Mouse (Mus musculus) MEL (cell line): ENCODE measurements around the gene Trpm3.

Experiments used
- CTCF ChIP-seq, 3 experiments: IDR thresholded peaks in 2 of 3; conservative IDR thresholded peaks in 1 of 3; 2 replicates each; pipeline ENCODE4 v1.5.1; 2011 to 2012; ENCODE audit warnings: low read length in 3 of 3, low read depth in 2 of 3, mild to moderate bottlenecking in 2 of 3, improper control_type of control experiment in 1 of 3, inconsistent platforms in 1 of 3, mixed read lengths in 1 of 3, moderate library complexity in 1 of 3; ENCODE audit not compliant: control insufficient read depth in 1 of 3, insufficient read depth in 1 of 3, poor library complexity in 1 of 3, severe bottlenecking in 1 of 3
- E2F4 ChIP-seq: IDR thresholded peaks from 2 replicates; pipeline ENCODE4 v1.6.1; 2011; ENCODE audit warnings: low read depth, low read length, improper control_type of control experiment, borderline replicate concordance
- EP300 ChIP-seq, 2 experiments: IDR thresholded peaks; 2 replicates each; pipeline ENCODE4 v1.6.1; 2011; ENCODE audit warnings: improper control_type of control experiment in 2 of 2, low read length in 2 of 2, low read depth in 1 of 2, mild to moderate bottlenecking in 1 of 2
- MAZ ChIP-seq: IDR thresholded peaks from 2 replicates; pipeline ENCODE4 v1.6.1; 2012; ENCODE audit warnings: low read depth, mild to moderate bottlenecking, inconsistent platforms, low read length, improper control_type of control experiment
- POLR2A ChIP-seq, 2 experiments: IDR thresholded peaks; 2 replicates each; pipeline ENCODE4 v1.6.1; 2011 to 2012; ENCODE audit warnings: low read length in 2 of 2, mild to moderate bottlenecking in 2 of 2, control low read depth in 1 of 2, improper control_type of control experiment in 1 of 2, low read depth in 1 of 2, moderate library complexity in 1 of 2; ENCODE audit not compliant: control insufficient read depth in 1 of 2, insufficient read depth in 1 of 2, poor library complexity in 1 of 2
- POLR2AphosphoS2 ChIP-seq: IDR thresholded peaks from 2 replicates; pipeline ENCODE4 v1.6.1; 2011; ENCODE audit warnings: low read length, improper control_type of control experiment
- RAD21 ChIP-seq: IDR thresholded peaks from 2 replicates; pipeline ENCODE4 v1.6.1; 2011; ENCODE audit warnings: mild to moderate bottlenecking, low read depth, low read length, improper control_type of control experiment
- RCOR1 ChIP-seq: IDR thresholded peaks from 2 replicates; pipeline ENCODE4 v1.6.1; 2012; ENCODE audit warnings: low read depth, mild to moderate bottlenecking, inconsistent platforms, low read length, improper control_type of control experiment
- SIN3A ChIP-seq: IDR thresholded peaks from 2 replicates; pipeline ENCODE4 v1.6.1; 2012; ENCODE audit warnings: low read length, improper control_type of control experiment, inconsistent platforms
- SMC3 ChIP-seq: IDR thresholded peaks from 2 replicates; pipeline ENCODE4 v1.6.1; 2011; ENCODE audit warnings: low read depth, low read length, improper control_type of control experiment
- UBTF ChIP-seq: IDR thresholded peaks from 2 replicates; pipeline ENCODE4 v1.6.1; 2012; ENCODE audit warnings: low read depth, mild to moderate bottlenecking, inconsistent platforms, low read length, improper control_type of control experiment, moderate library complexity, borderline replicate concordance; ENCODE audit not compliant: insufficient read depth
- USF1 ChIP-seq: IDR thresholded peaks from 2 replicates; pipeline ENCODE4 v1.6.1; 2014; ENCODE audit warnings: low read depth, mild to moderate bottlenecking, inconsistent platforms, low read length, improper control_type of control experiment, moderate library complexity
- USF2 ChIP-seq, 2 experiments: IDR thresholded peaks; 2 replicates each; pipeline ENCODE4 v1.6.1; 2011 to 2012; ENCODE audit warnings: improper control_type of control experiment in 2 of 2, low read length in 2 of 2, borderline replicate concordance in 1 of 2, inconsistent platforms in 1 of 2, low read depth in 1 of 2, mild to moderate bottlenecking in 1 of 2; ENCODE audit not compliant: insufficient read depth in 1 of 2
- ZC3H11A ChIP-seq: IDR thresholded peaks from 2 replicates; pipeline ENCODE4 v1.6.1; 2012; ENCODE audit warnings: low read depth, mild to moderate bottlenecking, inconsistent platforms, low read length, improper control_type of control experiment

GRCm38 (mm10) chr19:22582120-22582745 is 443.4 kb downstream of the Trpm3 start:
- TF ChIP-seq EP300 (IDR thresholded peaks at IDR 0.05; ENCODE audit: low read depth in 1 of 2, low read length in 2 of 2) (no peak), MAZ (no peak), CTCF (IDR thresholded peaks at IDR 0.05 in 2 of 3, conservative IDR thresholded peaks at IDR 0.05 in 1 of 3; ENCODE audit: control insufficient read depth in 1 of 3, insufficient read depth in 1 of 3, low read depth in 2 of 3, low read length in 3 of 3, poor library complexity in 1 of 3, severe bottlenecking in 1 of 3) (no peak), UBTF (no peak), USF2 (IDR thresholded peaks at IDR 0.05; ENCODE audit: borderline replicate concordance in 1 of 2, insufficient read depth in 1 of 2, low read depth in 1 of 2, low read length in 2 of 2) (no peak), POLR2AphosphoS2 (no peak), E2F4 (no peak), RCOR1 (no peak), SIN3A (no peak), SMC3 (no peak), POLR2A (IDR thresholded peaks at IDR 0.05; ENCODE audit: control insufficient read depth in 1 of 2, insufficient read depth in 1 of 2, low read depth in 1 of 2, low read length in 2 of 2, poor library complexity in 1 of 2) (no peak), USF1 (no peak), RAD21 (no peak), ZC3H11A (no peak)
